In the genomic region with DNA sequence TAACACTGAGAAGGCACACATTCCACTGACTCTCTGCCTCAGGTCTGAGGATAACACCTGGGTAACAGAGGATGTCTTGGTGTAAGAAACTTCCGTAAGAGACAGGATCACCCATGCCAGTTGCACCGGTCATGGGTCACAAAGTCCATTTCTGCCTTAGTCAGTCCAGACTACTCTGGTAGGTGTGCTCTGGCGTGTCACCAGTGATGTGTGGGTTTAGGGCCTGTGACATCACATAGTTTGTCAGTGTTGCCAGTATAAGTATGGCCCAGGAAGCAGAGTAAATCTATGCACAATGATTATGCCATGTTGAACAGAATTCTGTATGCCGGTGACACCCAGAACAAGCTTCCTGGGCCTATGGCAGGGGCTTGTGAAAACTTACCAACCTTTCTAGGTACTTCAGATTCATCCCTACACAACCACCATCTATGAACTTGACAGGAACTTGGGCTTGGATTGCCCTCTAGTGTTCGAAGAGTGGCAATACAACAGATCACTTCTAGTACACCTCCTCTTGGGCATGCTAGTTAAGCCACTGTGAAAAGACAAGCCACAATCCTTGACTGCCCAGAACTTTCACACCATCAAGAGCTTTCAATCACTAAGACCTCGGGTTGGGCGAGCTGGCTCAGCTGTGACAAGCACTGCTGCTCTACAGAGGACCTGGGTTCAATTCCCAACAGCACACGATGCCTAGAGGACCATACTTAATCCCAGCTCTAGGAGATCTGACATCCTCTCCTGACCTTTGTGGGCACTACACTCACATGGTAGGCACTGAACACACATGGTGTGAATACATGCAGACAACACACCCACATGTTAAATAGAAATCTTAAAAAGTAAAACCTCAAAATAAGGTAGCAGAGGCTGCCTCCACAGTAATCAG, we compare ENCODE assay signal across 8 mouse cellular contexts. TPM values are rescaled to one million over a fixed set of nuclear protein-coding genes. Genes with fewer than 3 reads are reported as not detected.
A peak's percentile ranks its signal among the peaks of the same experiment; 100 is the strongest.
DNase-seq lines count a peak whose midpoint lies in the region; ATAC-seq and TF ChIP-seq lines count a peak whose summit lies in the region.

No protein-coding gene starts in this region.

- peak; percentile 59; the same call in 1 of the 2 replicates for ATAC-seq in heart, embryonic 11.5 days (replicated peaks; ENCODE audit: insufficient number of reproducible peaks, low FRiP score, low TSS enrichment)
- ATAC-seq in lung, embryonic 14.5 days (ENCODE audit: insufficient read depth): peak; percentile 52; the same call in 1 of the 2 replicates
- no peak for ATAC-seq in activated CD4-positive, CD25-positive, alpha-beta regulatory T cell, adult 4 months

- no peak overlapping the region for H3K27ac ChIP-seq in heart, embryonic 11.5 days (ENCODE audit: low read depth, low read length)
- no peak overlapping the region for H3K27ac ChIP-seq in lung, embryonic 14.5 days (ENCODE audit: low read depth)

- no peak overlapping the region for H3K9ac ChIP-seq in heart, embryonic 11.5 days (ENCODE audit: low read depth, low read length)
- no peak overlapping the region for H3K9ac ChIP-seq in lung, embryonic 14.5 days

- no peak overlapping the region for H3K4me3 ChIP-seq in E14TG2a.4 (replicated peaks; ENCODE audit: low read length)
- no peak overlapping the region for H3K4me3 ChIP-seq in heart, embryonic 11.5 days (ENCODE audit: low read depth, low read length)
- no peak overlapping the region for H3K4me3 ChIP-seq in lung, embryonic 14.5 days (ENCODE audit: low read depth, low read length)

- no peaks in the 10 kb centered on the region for H3K27me3 ChIP-seq in E14TG2a.4 (ENCODE audit: insufficient read depth, low read length)
- no peaks in the 10 kb centered on the region for H3K27me3 ChIP-seq in heart, embryonic 11.5 days (ENCODE audit: control insufficient read depth, insufficient read depth, low read length)
- H3K27me3 ChIP-seq in lung, embryonic 14.5 days (ENCODE audit: insufficient read depth, low read length): no peaks in the 10 kb centered on the region

- H3K9me3 ChIP-seq in E14TG2a.4 (ENCODE audit: low read length): no peaks in the 10 kb centered on the region
- no peaks in the 10 kb centered on the region for H3K9me3 ChIP-seq in heart, embryonic 11.5 days (replicated peaks; ENCODE audit: control insufficient read depth, low read length)
- H3K9me3 ChIP-seq in lung, embryonic 14.5 days (ENCODE audit: low read depth, low read length): no peaks in the 10 kb centered on the region

- WGBS in heart, embryonic 11.5 days (ENCODE audit: insufficient replicate concordance): 54% methylated on average over 8 of the region's 8 CpGs
- 57% methylated on average over 8 of the region's 8 CpGs for WGBS in lung, embryonic 14.5 days

- peak; percentile 49 for TF ChIP-seq CTCF in E14TG2a.4 (conservative IDR thresholded peaks at IDR 0.05; ENCODE audit: low read length)
- TF ChIP-seq CTCF in lung, embryonic 14.5 days (IDR thresholded peaks at IDR 0.05; ENCODE audit: low read depth): peak; percentile 93

- H3K36me3 ChIP-seq in E14TG2a.4 (ENCODE audit: insufficient read depth, low read length): peaks cover 94% of the 10 kb centered on the region
- peaks cover 9% of the 10 kb centered on the region for H3K36me3 ChIP-seq in heart, embryonic 11.5 days (ENCODE audit: control insufficient read depth, insufficient read depth, low read length)
- H3K36me3 ChIP-seq in lung, embryonic 14.5 days (ENCODE audit: insufficient read depth): peaks cover 71% of the 10 kb centered on the region

- DNase-seq in T-cell, adult 2 months (ENCODE audit: low spot score): peak; percentile 4
- peak; percentile 17 to 51 for DNase-seq in cerebellum, postnatal 36 days
- peak; percentile 63 for DNase-seq in kidney, postnatal 10 days
- peak; percentile 89 for DNase-seq in lung, embryonic 14.5 days
- peak; percentile 44 for DNase-seq in retina, adult 2 months (ENCODE audit: low read depth, low spot score)

- H3K4me1 ChIP-seq in E14TG2a.4 (replicated peaks; ENCODE audit: low read depth, low read length): peaks cover 24% of the 10 kb centered on the region
- H3K4me1 ChIP-seq in heart, embryonic 11.5 days (ENCODE audit: control insufficient read depth, insufficient read depth, low read length): no peaks in the 10 kb centered on the region
- H3K4me1 ChIP-seq in lung, embryonic 14.5 days (ENCODE audit: insufficient read depth): no peaks in the 10 kb centered on the region

- H3K4me2 ChIP-seq in heart, embryonic 11.5 days: no peak overlapping the region
- H3K4me2 ChIP-seq in lung, embryonic 14.5 days: no peak overlapping the region

RNA-seq across cellular contexts. Expression of a gene that starts 20.8 kb away (rescaled TPM):
- polyA plus RNA-seq in heart, embryonic 11.5 days (2014; fragmentation: Nextera tagmentation; extraction: Ambion mirVana): 20.9 and 22.3 TPM in 2 replicates
- polyA plus RNA-seq in lung, embryonic 14.5 days (2014; fragmentation: Nextera tagmentation; extraction: Ambion mirVana): 38.8 and 39.1 TPM in 2 replicates
- polyA plus RNA-seq in activated CD4-positive, CD25-positive, alpha-beta regulatory T cell, adult 4 months (2017; shearing (Covaris generic)): 10 to 100 TPM; 30.4 to 33.4 TPM

Comparison
In these comparisons a context has a peak if more than half of its experiments do, and no peak if none do; other contexts are left out.
1. DNase-seq: peak in every context shown above with its lines; median percentile 89 in lung, embryonic 14.5 days; 63 in kidney, postnatal 10 days; 44 in retina, adult 2 months; 34 in cerebellum, postnatal 36 days; 4 in T-cell, adult 2 months.